25 mouse cellular contexts compared by ENCODE assay signal in the genomic region with DNA sequence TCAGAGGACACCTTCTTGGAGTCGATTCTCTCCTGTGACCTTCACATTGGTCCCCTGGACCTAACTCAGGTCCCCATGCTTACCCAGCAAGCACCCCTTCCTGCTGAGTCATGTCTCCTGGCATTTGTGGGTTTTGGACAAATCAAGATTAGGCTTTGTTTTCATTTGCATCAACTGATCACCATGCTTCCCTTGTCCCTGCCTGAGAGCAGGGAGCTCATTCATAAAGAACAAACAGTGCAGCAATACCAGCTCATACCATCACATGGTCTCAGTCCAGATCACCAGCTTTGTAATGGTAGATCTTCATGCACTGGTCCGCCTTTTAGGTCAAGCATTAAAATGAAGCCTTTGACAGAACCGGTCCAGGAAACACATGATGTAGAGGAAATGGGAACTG.
DNase-seq lines count a peak whose midpoint lies in the region; ATAC-seq lines count a peak whose summit lies in the region.
"Had no signal": no experiment of that assay in that cellular context is flagged by ENCODE, and none has a peak within 500 bp of the region (broad histone marks: within the 10 kb centered on the region; RNA-seq: fewer than 3 reads in every experiment).

No protein-coding gene starts in this region.

- peaks cover 23% of the 10 kb centered on the region for H3K4me1 ChIP-seq in megakaryocyte, embryonic 14.5 days
- H3K4me1 ChIP-seq: heart, embryonic 15.5 days had no signal

- no peak for ATAC-seq in megakaryocyte, adult 5-6 weeks (ENCODE audit: poor library complexity, severe bottlenecking)
- ATAC-seq in common myeloid progenitor, adult 5-6 weeks (replicated peaks; ENCODE audit: low read depth, poor library complexity, severe bottlenecking), result peak; percentile 60
- ATAC-seq: forebrain, embryonic 14.5 days; intestine, postnatal 0 days; liver, postnatal 0 days; midbrain, embryonic 15.5 days had no signal

- H3K27me3 ChIP-seq in megakaryocyte, embryonic 14.5 days (replicated peaks), result peaks cover 2% of the 10 kb centered on the region
- H3K27me3 ChIP-seq: embryonic facial prominence, embryonic 12.5 days; heart, embryonic 15.5 days; midbrain, embryonic 15.5 days; neural tube, embryonic 13.5 days had no signal

- DNase-seq in adrenal gland, postnatal 25 days, result peak; percentile 19
- DNase-seq in adrenal gland, postnatal 4 days (ENCODE audit: low spot score in 2 of 2), result no peak
- DNase-seq in gastrocnemius, postnatal 36 days, result no peak
- DNase-seq in heart, postnatal 10 days, result no peak
- DNase-seq: cerebellum, adult 11-12 months; cerebellum, postnatal 10 days; gastrocnemius, adult 2 months; heart, postnatal 4 days; kidney, postnatal 4 days; liver; liver, postnatal 0 days; lung, postnatal 10 days; right cerebral cortex, postnatal 4 days; thymus, postnatal 25 days had no signal

- peak overlapping the region; percentile 20 for H3K4me3 ChIP-seq in megakaryocyte, embryonic 14.5 days (replicated peaks)
- H3K4me3 ChIP-seq: embryonic facial prominence, embryonic 12.5 days; gastrocnemius, adult 2 months; heart, embryonic 15.5 days; limb, embryonic 10.5 days; midbrain, embryonic 15.5 days; myocyte; neural tube, embryonic 13.5 days had no signal

- H3K9me3 ChIP-seq in megakaryocyte, embryonic 14.5 days, result no peaks in the 10 kb centered on the region
- H3K9me3 ChIP-seq: embryonic facial prominence, embryonic 12.5 days; heart, embryonic 15.5 days; limb, embryonic 10.5 days; midbrain, embryonic 15.5 days; neural tube, embryonic 13.5 days had no signal

- intact Hi-C loops in gastrocnemius, postnatal 36 days (cut with DNase I), result no loop called here
- intact Hi-C loops in heart, postnatal 10 days (cut with DNase I), result no loop called here

- no peaks in the 10 kb centered on the region for H3K36me3 ChIP-seq in megakaryocyte, embryonic 14.5 days (replicated peaks; ENCODE audit: low read length)
- H3K36me3 ChIP-seq: embryonic facial prominence, embryonic 12.5 days; heart, embryonic 15.5 days; limb, embryonic 10.5 days; midbrain, embryonic 15.5 days; neural tube, embryonic 13.5 days had no signal
